Mouse (Mus musculus): ENCODE measurements around the gene Man2a1. TPM values are rescaled to one million over a fixed set of nuclear protein-coding genes. Genes with fewer than 3 reads are reported as not detected.

The Man2a1 gene
- polyA plus RNA-seq, 1 experiment from 2014 or later: 6.2 TPM

DNA sequence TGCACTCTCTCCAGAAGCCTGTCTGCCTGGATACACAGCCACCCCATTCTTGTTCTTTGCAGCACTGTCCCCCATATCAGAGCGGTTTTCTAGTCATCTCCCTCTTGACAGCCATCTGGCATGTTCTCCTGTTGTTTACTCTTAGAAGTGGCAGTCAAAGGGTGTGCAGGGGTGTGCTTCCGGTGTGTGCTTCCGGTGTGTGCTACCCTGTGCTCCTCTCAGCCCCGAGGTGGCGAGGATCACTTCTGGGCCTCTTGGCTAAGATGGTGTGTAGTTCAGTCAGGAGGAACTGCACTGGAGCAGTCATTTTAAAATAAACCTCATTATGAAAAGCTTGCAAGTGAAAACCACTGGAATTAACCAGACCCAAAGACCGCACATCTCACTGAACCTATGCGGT lies 125.5 kb downstream of the Man2a1 start:
- H3K36me3 ChIP-seq: no peaks in the 10 kb centered on the region
- H3K4me2 ChIP-seq: no peak overlapping the region
- H3K4me1 ChIP-seq (replicated peaks): no peaks in the 10 kb centered on the region
- H3K9ac ChIP-seq: no peak overlapping the region
- H3K4me3 ChIP-seq: no peak overlapping the region
- H3K9me3 ChIP-seq: no peaks in the 10 kb centered on the region
- no peak overlapping the region for H3K27ac ChIP-seq
- ATAC-seq (ENCODE audit: low FRiP score): no peak
- no peaks in the 10 kb centered on the region for H3K27me3 ChIP-seq
- WGBS: 92% methylated on average over 7 of the region's 7 CpGs

DNA sequence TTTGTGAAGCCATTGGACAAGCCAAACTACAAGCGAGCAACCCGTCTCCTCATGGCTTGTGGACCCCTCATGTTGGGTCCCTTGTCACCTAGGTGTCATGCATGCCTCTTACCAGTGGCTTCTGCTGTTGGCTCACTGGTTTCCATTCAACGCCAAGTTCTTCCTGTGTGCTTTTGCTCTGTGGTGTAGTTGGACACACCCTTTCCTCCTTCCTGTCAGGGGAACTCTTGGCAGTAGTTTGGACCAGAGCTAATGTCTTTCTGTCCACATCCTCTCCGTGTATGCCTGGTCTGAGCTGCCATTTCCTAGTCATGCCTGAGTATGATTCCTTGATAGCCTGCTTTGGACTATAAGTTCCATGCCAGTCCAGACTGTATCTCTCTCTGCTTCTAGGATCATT lies 135.0 kb downstream of the Man2a1 start:
- ATAC-seq (ENCODE audit: low FRiP score): no peak

DNA sequence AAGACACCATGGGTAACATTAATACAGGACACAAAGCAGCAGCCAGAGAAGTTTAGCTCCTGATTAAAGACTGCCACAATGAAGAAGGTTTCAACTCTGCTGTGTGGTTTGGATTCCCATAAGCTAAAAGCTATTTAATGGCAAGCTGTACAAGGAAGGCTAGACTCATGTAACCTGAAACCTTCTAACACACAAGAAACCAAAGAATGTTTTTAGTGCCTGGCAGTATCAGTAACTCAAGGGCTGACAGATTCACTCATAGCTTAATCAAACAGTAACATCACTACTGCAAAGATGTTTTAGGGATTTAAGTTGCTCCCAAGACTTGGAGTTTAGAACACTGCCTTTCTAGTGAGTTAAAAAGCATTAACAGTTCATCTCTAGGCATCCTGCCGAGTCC lies 137.4 kb downstream of the Man2a1 start:
- WGBS: 94% methylated on average over 1 of the region's 1 CpGs

More for the DNA sequence above, 135.0 kb downstream of the Man2a1 start:
- no peaks in the 10 kb centered on the region for H3K9me3 ChIP-seq
- H3K4me3 ChIP-seq: no peak overlapping the region
- peaks cover 28% of the 10 kb centered on the region for H3K36me3 ChIP-seq
- WGBS: 96% methylated on average over 4 of the region's 4 CpGs
- no peaks in the 10 kb centered on the region for H3K27me3 ChIP-seq
- H3K4me1 ChIP-seq (replicated peaks): no peaks in the 10 kb centered on the region
- no peak overlapping the region for H3K27ac ChIP-seq
- no peak overlapping the region for H3K4me2 ChIP-seq
- H3K9ac ChIP-seq: no peak overlapping the region

DNA sequence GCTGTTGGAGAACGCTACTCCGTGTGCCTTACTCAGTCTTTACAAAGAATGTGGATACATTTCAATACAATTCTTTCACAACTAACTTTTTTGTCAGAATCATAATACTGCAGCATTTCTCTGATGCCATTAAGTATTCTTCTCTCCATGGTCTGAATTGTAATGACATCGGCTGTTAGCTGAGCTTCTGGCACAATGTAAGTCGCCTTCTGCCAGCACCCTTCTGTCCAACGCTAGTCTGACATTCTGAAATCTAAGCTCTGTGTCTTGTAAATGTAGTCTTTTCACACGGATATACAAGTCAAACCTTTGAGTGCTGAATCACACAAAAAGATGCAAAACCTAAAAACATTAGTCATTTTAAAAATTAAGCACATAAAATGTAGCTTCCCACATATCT lies 138.6 kb downstream of the Man2a1 start:
- Histone ChIP-seq H3K36me3 (peaks cover 58% of the 10 kb centered on the region), H3K9me3 (no peaks in the 10 kb centered on the region), H3K27ac (no peak overlapping the region), H3K4me3 (no peak overlapping the region), H3K27me3 (no peaks in the 10 kb centered on the region), H3K4me2 (no peak overlapping the region), H3K9ac (no peak overlapping the region), H3K4me1 (replicated peaks) (no peaks in the 10 kb centered on the region)
- no peak for ATAC-seq (ENCODE audit: low FRiP score)
- 93% methylated on average over 6 of the region's 6 CpGs for WGBS

More for the DNA sequence above, 137.4 kb downstream of the Man2a1 start:
- no peak for ATAC-seq (ENCODE audit: low FRiP score)
- Histone ChIP-seq H3K4me1 (replicated peaks) (no peaks in the 10 kb centered on the region), H3K9ac (no peak overlapping the region), H3K27ac (no peak overlapping the region), H3K27me3 (no peaks in the 10 kb centered on the region), H3K36me3 (peaks cover 52% of the 10 kb centered on the region), H3K9me3 (no peaks in the 10 kb centered on the region), H3K4me2 (no peak overlapping the region), H3K4me3 (no peak overlapping the region)

DNA sequence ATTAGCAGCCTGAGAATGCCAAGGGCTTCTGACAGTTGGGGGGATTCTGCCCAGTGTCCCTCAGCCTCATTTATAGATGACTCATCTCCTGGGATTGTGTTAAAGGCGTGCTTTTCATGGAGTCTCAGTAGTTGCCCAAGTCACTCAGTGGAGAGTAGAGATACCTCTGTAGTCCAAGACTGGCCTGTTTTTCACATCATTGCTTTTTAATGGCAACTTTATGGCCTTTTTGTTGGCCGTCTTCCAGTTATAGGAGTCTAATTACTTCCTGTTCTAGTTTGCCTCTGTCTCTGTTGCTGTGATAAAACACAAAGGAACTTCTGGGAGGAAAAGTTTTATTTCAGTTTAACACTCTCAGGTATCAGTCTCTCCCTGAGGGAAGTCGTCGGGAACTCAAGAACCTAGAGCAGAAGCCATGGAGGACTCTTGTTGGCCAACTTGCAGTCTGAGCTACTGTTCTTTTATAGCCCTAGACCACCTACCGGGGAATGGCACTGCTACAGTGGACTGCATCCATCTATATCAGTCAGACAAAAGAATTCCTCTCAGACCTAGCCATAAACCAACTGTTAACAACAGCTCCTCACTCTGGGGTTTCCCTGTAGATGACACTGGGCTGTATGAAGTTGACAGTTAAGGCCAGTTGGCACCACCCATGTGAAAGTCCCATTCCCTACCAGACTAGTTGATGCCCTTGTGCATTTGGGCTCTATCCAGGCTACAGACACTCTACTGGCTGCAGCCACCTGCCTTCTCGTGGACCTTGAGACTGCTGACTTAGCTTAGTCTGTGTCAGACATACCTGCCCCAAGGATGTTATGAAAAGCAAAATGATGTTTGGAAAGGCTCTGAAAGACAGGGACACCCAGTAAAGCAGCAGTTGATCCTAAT lies 142.4 kb downstream of the Man2a1 start:
- Histone ChIP-seq H3K9me3 (no peaks in the 10 kb centered on the region), H3K27ac (no peak overlapping the region), H3K4me2 (no peak overlapping the region), H3K9ac (no peak overlapping the region), H3K4me3 (no peak overlapping the region), H3K27me3 (no peaks in the 10 kb centered on the region), H3K4me1 (replicated peaks) (no peaks in the 10 kb centered on the region), H3K36me3 (peaks cover 58% of the 10 kb centered on the region)
- ATAC-seq (ENCODE audit: low FRiP score): no peak
- 85% methylated on average over 6 of the region's 6 CpGs for WGBS

DNA sequence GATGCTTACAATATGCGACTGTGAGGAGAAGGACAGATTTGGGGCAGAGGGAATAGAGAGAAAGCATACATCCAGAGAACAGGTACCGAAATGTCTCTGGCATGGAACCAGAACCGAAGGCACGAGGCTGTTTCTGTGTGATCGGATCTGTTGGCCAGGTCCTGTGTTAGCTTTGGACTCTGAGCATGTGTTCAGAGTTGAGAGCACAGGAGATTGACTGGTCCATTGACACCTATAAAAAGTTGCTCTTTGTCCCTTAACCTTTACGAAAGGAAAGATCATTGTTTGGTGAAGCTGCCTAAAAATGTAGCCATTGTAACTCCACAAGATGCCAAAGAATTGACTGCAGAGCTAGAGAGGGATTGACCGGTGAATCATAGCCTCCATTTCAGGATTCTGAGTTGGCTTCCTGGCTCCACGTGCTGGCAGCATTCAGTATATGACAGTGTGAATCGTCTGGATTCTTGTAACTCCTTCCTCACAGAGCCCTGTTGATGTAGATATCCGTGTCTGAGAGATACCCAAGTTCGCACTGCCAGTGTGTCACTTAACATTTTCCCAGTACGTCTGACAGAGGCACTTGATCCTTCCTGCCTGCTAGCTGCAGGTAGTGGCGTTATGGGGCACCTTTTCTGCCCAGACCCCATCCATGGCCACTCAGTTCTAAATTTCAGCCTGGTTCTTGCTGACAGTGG lies 143.2 kb downstream of the Man2a1 start:
- no peaks in the 10 kb centered on the region for H3K4me1 ChIP-seq (replicated peaks)
- ATAC-seq (ENCODE audit: low FRiP score): no peak
- WGBS: 93% methylated on average over 13 of the region's 13 CpGs
- no peak overlapping the region for H3K27ac ChIP-seq
- no peaks in the 10 kb centered on the region for H3K9me3 ChIP-seq
- H3K4me3 ChIP-seq: no peak overlapping the region
- H3K36me3 ChIP-seq: peaks cover 52% of the 10 kb centered on the region
- H3K27me3 ChIP-seq: no peaks in the 10 kb centered on the region
- H3K4me2 ChIP-seq: no peak overlapping the region
- H3K9ac ChIP-seq: no peak overlapping the region

DNA sequence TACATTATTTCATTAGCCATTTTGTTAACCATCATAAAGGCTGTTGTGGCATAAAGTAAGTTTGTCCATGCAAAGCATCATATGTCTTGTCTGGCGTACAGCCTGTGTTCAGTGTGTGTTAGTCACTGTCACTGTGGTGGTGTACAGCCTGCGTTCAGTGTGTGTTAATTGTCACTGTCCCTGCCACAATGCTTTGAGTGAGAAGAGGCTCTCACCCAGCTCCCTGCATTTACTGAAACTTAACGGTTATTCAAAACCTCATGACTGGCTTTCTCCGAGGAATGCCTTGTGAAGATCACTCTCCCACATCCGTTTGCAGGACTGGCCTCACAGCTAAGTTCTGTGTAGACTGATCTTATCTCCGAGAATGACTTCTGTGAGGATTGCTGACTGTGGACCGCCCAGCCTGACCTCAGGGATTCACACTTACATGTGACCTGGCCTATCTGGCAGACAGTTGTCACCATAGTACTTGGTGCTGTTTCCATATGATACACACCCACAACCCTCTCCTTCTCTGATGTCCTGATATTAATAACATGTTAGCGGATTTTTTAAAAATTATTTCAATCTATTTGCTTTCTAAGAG lies 146.2 kb downstream of the Man2a1 start:
- Histone ChIP-seq H3K4me2 (no peak overlapping the region), H3K36me3 (peaks cover 47% of the 10 kb centered on the region), H3K27me3 (no peaks in the 10 kb centered on the region), H3K4me3 (no peak overlapping the region), H3K4me1 (replicated peaks) (no peaks in the 10 kb centered on the region), H3K27ac (no peak overlapping the region), H3K9me3 (no peaks in the 10 kb centered on the region), H3K9ac (no peak overlapping the region)
- WGBS: 89% methylated on average over 8 of the region's 8 CpGs
- ATAC-seq (ENCODE audit: low FRiP score): no peak

DNA sequence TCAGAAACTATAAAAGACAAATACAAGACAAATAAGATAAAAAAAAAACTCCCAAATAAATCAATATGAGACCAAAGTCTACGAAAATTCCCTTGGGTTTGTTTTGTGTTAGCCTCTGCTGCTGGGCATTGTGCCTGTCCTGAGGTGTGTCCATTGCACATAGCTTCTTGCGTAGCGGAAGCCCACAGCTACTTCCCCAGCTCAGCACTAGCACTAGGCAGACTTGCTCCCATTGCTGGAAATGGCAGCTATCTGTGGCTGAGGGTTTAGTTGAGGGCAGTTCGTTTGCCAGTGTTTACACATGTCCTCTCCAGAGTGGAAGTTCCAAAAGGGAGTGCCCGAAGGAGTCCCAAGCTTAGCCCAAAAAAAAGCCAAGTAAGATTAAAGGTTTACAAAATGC lies 146.9 kb downstream of the Man2a1 start:
- H3K4me2 ChIP-seq: no peak overlapping the region
- H3K27me3 ChIP-seq: no peaks in the 10 kb centered on the region
- H3K4me3 ChIP-seq: no peak overlapping the region
- no peak overlapping the region for H3K9ac ChIP-seq
- no peak overlapping the region for H3K27ac ChIP-seq
- WGBS: 91% methylated on average over 5 of the region's 5 CpGs
- H3K4me1 ChIP-seq (replicated peaks): no peaks in the 10 kb centered on the region
- no peak for ATAC-seq (ENCODE audit: low FRiP score)
- peaks cover 40% of the 10 kb centered on the region for H3K36me3 ChIP-seq
- no peaks in the 10 kb centered on the region for H3K9me3 ChIP-seq

DNA sequence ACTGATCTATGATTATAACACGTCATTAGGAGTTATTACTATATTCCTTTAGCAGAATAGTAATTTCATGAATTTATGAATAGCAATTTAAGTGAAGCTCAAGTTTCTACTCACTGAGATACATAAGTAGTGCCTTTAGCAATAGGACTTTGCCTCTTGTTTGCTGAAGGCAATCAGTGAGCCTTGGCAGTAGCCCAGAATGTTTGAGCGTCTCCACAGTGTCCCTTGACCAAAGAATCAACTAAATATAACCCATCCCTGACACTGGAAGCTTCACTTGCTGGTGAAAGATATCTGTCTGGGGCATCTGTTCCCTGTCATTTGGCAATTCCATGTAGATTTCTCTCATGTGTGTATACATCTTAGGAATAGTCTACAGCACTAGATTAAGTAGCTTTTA lies 147.6 kb downstream of the Man2a1 start:
- Histone ChIP-seq H3K9ac (no peak overlapping the region), H3K36me3 (peaks cover 33% of the 10 kb centered on the region), H3K27ac (no peak overlapping the region), H3K4me1 (replicated peaks) (no peaks in the 10 kb centered on the region), H3K4me2 (no peak overlapping the region), H3K4me3 (no peak overlapping the region), H3K27me3 (no peaks in the 10 kb centered on the region), H3K9me3 (no peaks in the 10 kb centered on the region)
- WGBS: 70% methylated on average over 2 of the region's 2 CpGs
- no peak for ATAC-seq (ENCODE audit: low FRiP score)

DNA sequence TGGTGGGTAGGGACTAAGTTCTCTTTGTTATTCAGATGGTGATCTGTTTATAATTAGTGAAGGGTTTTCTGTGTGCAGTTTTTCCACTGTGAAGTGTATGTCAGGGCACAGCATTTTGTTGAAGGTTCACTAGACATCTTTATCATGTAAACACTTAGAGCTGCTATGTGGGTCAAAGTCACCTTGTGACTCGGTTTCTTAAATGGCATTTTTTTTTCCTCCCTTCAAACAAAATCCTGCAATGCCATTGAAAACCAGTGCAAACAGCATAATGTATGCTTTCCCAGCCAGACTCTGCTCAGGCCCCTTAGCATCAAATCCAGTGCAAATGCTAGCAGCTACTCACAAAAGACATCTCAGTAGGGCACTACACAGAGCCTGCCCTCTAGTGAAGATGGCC lies 148.6 kb downstream of the Man2a1 start:
- Histone ChIP-seq H3K4me1 (replicated peaks) (no peaks in the 10 kb centered on the region), H3K9me3 (no peaks in the 10 kb centered on the region), H3K36me3 (peaks cover 24% of the 10 kb centered on the region), H3K4me2 (no peak overlapping the region), H3K27ac (no peak overlapping the region), H3K9ac (no peak overlapping the region), H3K4me3 (no peak overlapping the region), H3K27me3 (no peaks in the 10 kb centered on the region)
- ATAC-seq (ENCODE audit: low FRiP score): no peak
- 82% methylated on average over 1 of the region's 1 CpGs for WGBS

DNA sequence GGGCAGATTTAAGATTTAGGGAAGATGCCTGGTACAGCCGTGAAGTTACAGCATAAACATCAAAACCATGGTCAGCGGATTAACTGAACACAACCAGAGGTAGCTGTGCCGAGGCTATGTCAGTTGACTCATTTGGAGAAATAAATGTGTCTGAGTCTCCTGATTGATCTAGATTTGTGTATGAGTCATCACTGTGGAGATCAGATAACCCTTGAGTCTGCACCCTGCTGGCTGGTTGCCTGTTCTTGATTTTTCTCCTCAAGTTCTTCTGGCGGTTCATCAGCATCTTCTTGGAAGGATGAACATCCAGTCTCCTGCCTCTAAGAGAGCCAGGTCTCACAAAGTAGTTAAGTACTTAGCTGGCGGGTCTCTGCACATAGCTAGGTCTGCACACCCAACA lies 150.7 kb downstream of the Man2a1 start:
- peaks cover 14% of the 10 kb centered on the region for H3K36me3 ChIP-seq
- no peaks in the 10 kb centered on the region for H3K9me3 ChIP-seq
- H3K27me3 ChIP-seq: no peaks in the 10 kb centered on the region
- 97% methylated on average over 5 of the region's 5 CpGs for WGBS
- no peak overlapping the region for H3K4me2 ChIP-seq
- ATAC-seq (ENCODE audit: low FRiP score): no peak
- H3K27ac ChIP-seq: no peak overlapping the region
- H3K9ac ChIP-seq: no peak overlapping the region
- 0 out of 2 replicates have a peak, but pooled peaks cover 3% of the 10 kb centered on the region for H3K4me1 ChIP-seq (replicated peaks)
- no peak overlapping the region for H3K4me3 ChIP-seq

DNA sequence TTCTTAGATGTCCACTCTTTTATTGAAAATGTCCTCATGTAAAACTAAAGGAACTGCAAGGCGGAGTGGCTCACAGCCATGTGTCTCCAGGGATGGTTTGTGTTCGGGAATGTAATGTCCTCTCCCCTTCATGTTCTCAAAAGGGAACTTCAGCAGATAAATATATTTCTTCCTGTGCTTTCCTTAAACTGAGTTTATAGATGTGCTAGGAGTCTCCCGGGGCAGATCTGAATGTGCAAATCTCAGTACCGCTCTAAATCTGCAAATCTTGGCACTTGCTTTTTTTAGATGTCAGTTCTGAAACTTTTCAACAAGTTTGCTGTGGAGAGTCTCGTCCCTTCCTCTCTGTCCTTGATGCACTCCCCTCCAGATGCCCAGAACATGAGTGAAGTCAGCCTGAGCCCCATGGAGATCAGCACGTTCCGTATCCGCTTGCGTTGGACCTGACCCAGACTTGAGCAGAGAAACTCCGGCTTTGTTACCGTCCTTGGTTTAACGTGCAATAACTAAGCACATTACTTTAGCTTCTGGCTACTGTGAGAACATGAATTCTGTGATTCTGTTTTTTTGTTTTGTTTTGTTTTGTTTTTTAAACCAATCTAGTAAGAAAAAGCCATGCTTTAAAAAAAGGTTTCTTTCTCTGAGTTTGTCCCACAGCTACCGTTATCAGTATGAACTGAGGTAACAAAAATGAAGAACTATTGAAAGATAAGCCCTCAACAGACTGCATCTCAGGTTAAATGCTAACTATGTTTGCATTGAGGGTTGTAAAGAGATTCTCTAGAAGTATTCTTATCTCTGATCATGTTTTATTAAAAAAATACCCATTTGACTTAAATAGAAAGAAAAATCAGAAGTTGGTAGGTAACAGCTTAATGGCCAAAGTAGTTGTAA lies 151.8 kb downstream of the Man2a1 start:
- Histone ChIP-seq H3K4me3 (no peak overlapping the region), H3K27ac (no peak overlapping the region), H3K9me3 (no peaks in the 10 kb centered on the region), H3K27me3 (no peaks in the 10 kb centered on the region), H3K36me3 (peaks cover 9% of the 10 kb centered on the region), H3K9ac (no peak overlapping the region), H3K4me2 (no peak overlapping the region), H3K4me1 (replicated peaks) (0 out of 2 replicates have a peak, but pooled peaks cover 3% of the 10 kb centered on the region)
- ATAC-seq (ENCODE audit: low FRiP score): no peak
- 93% methylated on average over 13 of the region's 13 CpGs for WGBS

Measured in hindbrain, embryonic 13.5 days (tissue).